ENCODE assay signal across 10 mouse cellular contexts in genomic region chr5:31242191-31242590, GRCm38 (mm10). TPM values are rescaled to one million over a fixed set of nuclear protein-coding genes. Genes with fewer than 3 reads are reported as not detected.
A peak's percentile ranks its signal among the peaks of the same experiment; 100 is the strongest.
DNase-seq lines count a peak whose midpoint lies in the region; ATAC-seq and TF ChIP-seq lines count a peak whose summit lies in the region.
"Had no signal": no experiment of that assay in that cellular context is flagged by ENCODE, and none has a peak within 500 bp of the region (broad histone marks: within the 10 kb centered on the region; RNA-seq: fewer than 3 reads in every experiment).

No protein-coding gene starts in this region.

- H3K27ac ChIP-seq in heart, embryonic 13.5 days (replicated peaks) = peak overlapping the region; percentile 99
- no peak overlapping the region for H3K27ac ChIP-seq in bone marrow macrophage, adult 2 months (ENCODE audit: insufficient read depth, low read depth, low read length)
- H3K27ac ChIP-seq in hindbrain, embryonic 11.5 days (ENCODE audit: low read depth, low read length) = no peak overlapping the region
- no peak overlapping the region for H3K27ac ChIP-seq in midbrain, embryonic 10.5 days (replicated peaks)

- H3K27me3 ChIP-seq in heart, embryonic 13.5 days (replicated peaks) = no peaks in the 10 kb centered on the region
- H3K27me3 ChIP-seq in hindbrain, embryonic 11.5 days (ENCODE audit: control insufficient read depth, insufficient read depth, low read length) = no peaks in the 10 kb centered on the region
- no peaks in the 10 kb centered on the region for H3K27me3 ChIP-seq in midbrain, embryonic 10.5 days (ENCODE audit: low read depth, poor library complexity, severe bottlenecking)

- TF ChIP-seq CTCF in bone marrow macrophage, adult 2 months (IDR thresholded peaks at IDR 0.05; ENCODE audit: low read depth, low read length) = no peak

- 22% methylated on average over 10 of the region's 10 CpGs for WGBS in heart, embryonic 13.5 days
- WGBS in hindbrain, embryonic 11.5 days = 25% methylated on average over 10 of the region's 10 CpGs
- 32% methylated on average over 10 of the region's 10 CpGs for WGBS in midbrain, embryonic 10.5 days

- DNase-seq in heart, postnatal 4 days = no peak
- DNase-seq in hindbrain, embryonic 11.5 days (ENCODE audit: low spot score) = no peak
- no peak for DNase-seq in midbrain, embryonic 10.5 days (ENCODE audit: low spot score)
- no peak for DNase-seq in embryo, embryonic 10 days (ENCODE audit: low spot score)
- DNase-seq in cerebellum, adult 18-20 months = no peak
- DNase-seq: cerebellum, adult 8-10 months; layer of hippocampus, postnatal 36 days had no signal

- ATAC-seq in heart, embryonic 13.5 days (ENCODE audit: extremely low read depth, insufficient number of reproducible peaks, low FRiP score, low TSS enrichment) = no peak
- ATAC-seq in hindbrain, embryonic 11.5 days (ENCODE audit: low FRiP score) = no peak
- ATAC-seq in monocyte, adult 5-6 weeks (replicated peaks; ENCODE audit: insufficient number of reproducible peaks, low FRiP score, low TSS enrichment, poor library complexity, severe bottlenecking) = no peak

- H3K4me2 ChIP-seq in heart, embryonic 13.5 days = peak overlapping the region; percentile 81
- peak overlapping the region; percentile 78 for H3K4me2 ChIP-seq in hindbrain, embryonic 11.5 days (replicated peaks; ENCODE audit: low read depth, low read length)

- H3K9ac ChIP-seq in heart, embryonic 13.5 days = peak overlapping the region; percentile 99
- peak overlapping the region; percentile 92; the same call in 1 of the 2 replicates for H3K9ac ChIP-seq in hindbrain, embryonic 11.5 days (ENCODE audit: low read depth, low read length)

- no peak for TF ChIP-seq POLR2A in bone marrow macrophage, adult 2 months (IDR thresholded peaks at IDR 0.05; ENCODE audit: borderline replicate concordance, low read depth, low read length)

- peaks cover 37% of the 10 kb centered on the region for H3K36me3 ChIP-seq in heart, embryonic 13.5 days
- H3K36me3 ChIP-seq in hindbrain, embryonic 11.5 days (ENCODE audit: control insufficient read depth, insufficient read depth, low read length) = no peaks in the 10 kb centered on the region; the same call in 1 of the 2 replicates
- H3K36me3 ChIP-seq in midbrain, embryonic 10.5 days = peaks cover 41% of the 10 kb centered on the region

- peaks cover 14% of the 10 kb centered on the region for H3K4me1 ChIP-seq in heart, embryonic 13.5 days
- peaks cover 8% of the 10 kb centered on the region for H3K4me1 ChIP-seq in bone marrow macrophage, adult 2 months (ENCODE audit: control insufficient read depth, insufficient read depth, low read length)
- peaks cover 5% of the 10 kb centered on the region; the same call in 1 of the 2 replicates for H3K4me1 ChIP-seq in hindbrain, embryonic 11.5 days (replicated peaks; ENCODE audit: control insufficient read depth, insufficient read depth, low read length)
- peaks cover 26% of the 10 kb centered on the region for H3K4me1 ChIP-seq in midbrain, embryonic 10.5 days

- H3K4me3 ChIP-seq in heart, embryonic 13.5 days = peak overlapping the region; percentile 96
- H3K4me3 ChIP-seq in bone marrow macrophage, adult 2 months (ENCODE audit: insufficient read depth, low read length) = peak overlapping the region; percentile 71
- peak overlapping the region; percentile 92 for H3K4me3 ChIP-seq in hindbrain, embryonic 11.5 days (ENCODE audit: low read depth, low read length)
- H3K4me3 ChIP-seq in midbrain, embryonic 10.5 days = peak overlapping the region; percentile 95

- H3K9me3 ChIP-seq in heart, embryonic 13.5 days = no peaks in the 10 kb centered on the region
- no peaks in the 10 kb centered on the region for H3K9me3 ChIP-seq in hindbrain, embryonic 11.5 days (ENCODE audit: control insufficient read depth, low read length)
- H3K9me3 ChIP-seq in midbrain, embryonic 10.5 days (replicated peaks) = no peaks in the 10 kb centered on the region

RNA-seq across cellular contexts. Expression of gene Gm9970, which starts 1.2 kb away (rescaled TPM):
- polyA plus RNA-seq in heart, embryonic 13.5 days (2015; fragmentation: Nextera tagmentation; extraction: Ambion mirVana) = 0.68 TPM in 1 of 2 replicates, not detected in the other
- total RNA-seq in heart, postnatal 4 days (2021) = not detected
- polyA plus RNA-seq in bone marrow macrophage, adult 2 months (2012; ENCODE audit: insufficient read depth, insufficient read length, missing spikeins) = not detected in 2 replicates
- 0.50 and 0.80 TPM in 2 replicates for polyA plus RNA-seq in hindbrain, embryonic 11.5 days (2014; fragmentation: Nextera tagmentation; extraction: Ambion mirVana)
- 0.23 and 0.36 TPM in 2 replicates for polyA plus RNA-seq in midbrain, embryonic 10.5 days (2016; fragmentation: Nextera tagmentation; extraction: Ambion mirVana)
- not detected in 3 replicates for total RNA-seq in monocyte, adult 5-6 weeks (2017)
- total RNA-seq: layer of hippocampus, postnatal 36 days had no signal

RNA-seq across cellular contexts. Expression of gene Nrbp1, which starts 1.5 kb away (rescaled TPM):
- polyA plus RNA-seq in heart, embryonic 13.5 days (2015; fragmentation: Nextera tagmentation; extraction: Ambion mirVana) = 124 and 132 TPM in 2 replicates
- 10 to 100 TPM; 88.1 to 90.0 TPM for total RNA-seq in heart, postnatal 4 days (2021)
- polyA plus RNA-seq in bone marrow macrophage, adult 2 months (2012; ENCODE audit: insufficient read depth, insufficient read length, missing spikeins) = 84.1 and 85.8 TPM in 2 replicates
- polyA plus RNA-seq in hindbrain, embryonic 11.5 days (2014; fragmentation: Nextera tagmentation; extraction: Ambion mirVana) = 141 and 148 TPM in 2 replicates
- polyA plus RNA-seq in midbrain, embryonic 10.5 days (2016; fragmentation: Nextera tagmentation; extraction: Ambion mirVana) = 160 and 171 TPM in 2 replicates
- 322 to 390 TPM (median 323 TPM) in 3 replicates for total RNA-seq in monocyte, adult 5-6 weeks (2017)

RNA-seq across cellular contexts. Expression of gene Krtcap3, which starts 9.3 kb away (rescaled TPM):
- 6.0 and 7.4 TPM in 2 replicates for polyA plus RNA-seq in heart, embryonic 13.5 days (2015; fragmentation: Nextera tagmentation; extraction: Ambion mirVana)
- total RNA-seq in heart, postnatal 4 days (2021) = 1 to 10 TPM; 2.4 to 3.1 TPM
- polyA plus RNA-seq in bone marrow macrophage, adult 2 months (2012; ENCODE audit: insufficient read depth, insufficient read length, missing spikeins) = 4.6 and 8.3 TPM in 2 replicates
- 3.4 and 5.6 TPM in 2 replicates for polyA plus RNA-seq in hindbrain, embryonic 11.5 days (2014; fragmentation: Nextera tagmentation; extraction: Ambion mirVana)
- polyA plus RNA-seq in midbrain, embryonic 10.5 days (2016; fragmentation: Nextera tagmentation; extraction: Ambion mirVana) = 2.9 and 3.0 TPM in 2 replicates
- total RNA-seq in monocyte, adult 5-6 weeks (2017) = 2.5 to 14.9 TPM (median 12.9 TPM) in 3 replicates

RNA-seq across cellular contexts. Expression of gene Ppm1g, which starts 21.7 kb away (rescaled TPM):
- polyA plus RNA-seq in heart, embryonic 13.5 days (2015; fragmentation: Nextera tagmentation; extraction: Ambion mirVana) = 101 and 107 TPM in 2 replicates
- 10 to 100 TPM; 94.7 to 97.0 TPM for total RNA-seq in heart, postnatal 4 days (2021)
- polyA plus RNA-seq in bone marrow macrophage, adult 2 months (2012; ENCODE audit: insufficient read depth, insufficient read length, missing spikeins) = 61.2 and 67.7 TPM in 2 replicates
- polyA plus RNA-seq in hindbrain, embryonic 11.5 days (2014; fragmentation: Nextera tagmentation; extraction: Ambion mirVana) = 148 and 156 TPM in 2 replicates
- 195 and 214 TPM in 2 replicates for polyA plus RNA-seq in midbrain, embryonic 10.5 days (2016; fragmentation: Nextera tagmentation; extraction: Ambion mirVana)
- 124 to 184 TPM (median 154 TPM) in 3 replicates for total RNA-seq in monocyte, adult 5-6 weeks (2017)

RNA-seq across cellular contexts. Expression of gene Zfp513, which starts 40.1 kb away (rescaled TPM):
- 7.3 and 7.5 TPM in 2 replicates for polyA plus RNA-seq in heart, embryonic 13.5 days (2015; fragmentation: Nextera tagmentation; extraction: Ambion mirVana)
- 10 to 100 TPM; 13.7 to 14.4 TPM for total RNA-seq in heart, postnatal 4 days (2021)
- 32.3 and 33.1 TPM in 2 replicates for polyA plus RNA-seq in bone marrow macrophage, adult 2 months (2012; ENCODE audit: insufficient read depth, insufficient read length, missing spikeins)
- 4.9 and 5.7 TPM in 2 replicates for polyA plus RNA-seq in hindbrain, embryonic 11.5 days (2014; fragmentation: Nextera tagmentation; extraction: Ambion mirVana)
- 11.5 and 13.8 TPM in 2 replicates for polyA plus RNA-seq in midbrain, embryonic 10.5 days (2016; fragmentation: Nextera tagmentation; extraction: Ambion mirVana)
- total RNA-seq in monocyte, adult 5-6 weeks (2017) = 13.8 to 18.5 TPM (median 16.0 TPM) in 3 replicates
